Mouse (Mus musculus): ENCODE data around the gene Lrp2. TPM values are rescaled to one million over a fixed set of nuclear protein-coding genes. Genes with fewer than 3 reads are reported as not detected.

The Lrp2 gene
- total and polyA plus RNA-seq, 3 experiments = under 0.01 to 0.07 (median 0.01) TPM

GRCm38 (mm10) chr2:69448581-69448980 is 137.3 kb downstream of the Lrp2 start:
- no peak overlapping the region for H3K4me2 ChIP-seq (ENCODE audit: insufficient read depth, low read depth, poor library complexity, severe bottlenecking)
- in situ Hi-C loops (cut with MboI; ENCODE audit: low pct_ligation_motif_present, low pct_unique_long_range_greater_than_20kb, low sequenced_read_pairs) = no loop called here
- no peaks in the 10 kb centered on the region for H3K79me2 ChIP-seq (replicated peaks; ENCODE audit: control insufficient read depth, extremely low read depth, insufficient read depth, poor library complexity, severe bottlenecking)
- dilution Hi-C loops (cut with MboI; ENCODE audit: extremely low pct_ligation_motif_present, extremely low pct_unique_long_range_greater_than_20kb, low sequenced_read_pairs) = no loop called here
- TF ChIP-seq ELF1 (IDR thresholded peaks at IDR 0.05; ENCODE audit: low read depth, low read length) (no peak), IRF4 (IDR thresholded peaks at IDR 0.05; ENCODE audit: low read depth, low read length) (no peak), POLR2AphosphoS2 (IDR thresholded peaks at IDR 0.05; ENCODE audit: low read depth, low read length) (no peak), SMC3 (IDR thresholded peaks at IDR 0.05; ENCODE audit: low read depth, low read length) (no peak), MAFK (IDR thresholded peaks at IDR 0.05; ENCODE audit: insufficient replicate concordance, low read length) (no peak), USF2 (conservative IDR thresholded peaks at IDR 0.05; ENCODE audit: low read depth, low read length) (no peak), JUND (conservative IDR thresholded peaks at IDR 0.05; ENCODE audit: low read depth, low read length) (no peak), ZKSCAN1 (IDR thresholded peaks at IDR 0.05; ENCODE audit: borderline replicate concordance, low read depth, low read length) (no peak), BHLHE40 (IDR thresholded peaks at IDR 0.05; ENCODE audit: low read depth, low read length) (no peak), CHD2 (IDR thresholded peaks at IDR 0.05; ENCODE audit: low read length) (no peak), MAZ (IDR thresholded peaks at IDR 0.05; ENCODE audit: low read depth, low read length) (no peak), EP300 (IDR thresholded peaks at IDR 0.05; ENCODE audit: low read length) (no peak), TBP (conservative IDR thresholded peaks at IDR 0.05; ENCODE audit: low read depth, low read length) (no peak)
- no peaks in the 10 kb centered on the region for H3K27me3 ChIP-seq (replicated peaks)
- H3K4me1 ChIP-seq (ENCODE audit: control insufficient read depth in 1 of 2, insufficient read depth in 2 of 2) = peaks cover 0 to 2% of the 10 kb centered on the region in 2 experiments; a peak in 1 of 4 replicates
- DNase-seq (ENCODE audit: extremely low read depth) = no peak
- H3K4me3 ChIP-seq (replicated peaks in 1 of 3; ENCODE audit: low read depth in 2 of 3, low read length in 2 of 3, poor library complexity in 1 of 3) = no peak overlapping the region
- H3K36me3 ChIP-seq (replicated peaks in 1 of 2; ENCODE audit: control insufficient read depth in 1 of 2, insufficient read depth in 1 of 2, low read length in 1 of 2) = no peaks in the 10 kb centered on the region
- H3K9ac ChIP-seq (ENCODE audit: insufficient read depth, low read depth) = no peak overlapping the region
- no peaks in the 10 kb centered on the region for H3K9me3 ChIP-seq (replicated peaks; ENCODE audit: low read length)
- H3K27ac ChIP-seq (ENCODE audit: insufficient read depth, low read depth) = no peak overlapping the region

- in situ Hi-C loops (cut with MboI; ENCODE audit: low pct_ligation_motif_present, low pct_unique_long_range_greater_than_20kb, low sequenced_read_pairs) (no loop called here), dilution Hi-C loops (cut with MboI; ENCODE audit: extremely low pct_ligation_motif_present, extremely low pct_unique_long_range_greater_than_20kb, low sequenced_read_pairs) (no loop called here)
- H3K36me3 ChIP-seq (replicated peaks in 1 of 2; ENCODE audit: control insufficient read depth in 1 of 2, insufficient read depth in 1 of 2, low read length in 1 of 2) = no peaks in the 10 kb centered on the region
- H3K4me1 ChIP-seq (ENCODE audit: control insufficient read depth in 1 of 2, insufficient read depth in 2 of 2) = no peaks in the 10 kb centered on the region
- H3K9me3 ChIP-seq (replicated peaks; ENCODE audit: low read length) = no peaks in the 10 kb centered on the region
- no peak overlapping the region for H3K4me2 ChIP-seq (ENCODE audit: insufficient read depth, low read depth, poor library complexity, severe bottlenecking)
- TF ChIP-seq SIN3A (IDR thresholded peaks at IDR 0.05; ENCODE audit: low read length) (no peak), MAFK (IDR thresholded peaks at IDR 0.05; ENCODE audit: insufficient replicate concordance, low read length) (no peak), ETS1 (conservative IDR thresholded peaks at IDR 0.05; ENCODE audit: low read depth, low read length) (no peak), TBP (conservative IDR thresholded peaks at IDR 0.05; ENCODE audit: low read depth, low read length) (no peak), USF1 (IDR thresholded peaks at IDR 0.05; ENCODE audit: low read depth, low read length) (no peak), ZMIZ1 (IDR thresholded peaks at IDR 0.05; ENCODE audit: low read depth, low read length) (no peak), BHLHE40 (IDR thresholded peaks at IDR 0.05; ENCODE audit: low read depth, low read length) (no peak), ZC3H11A (IDR thresholded peaks at IDR 0.05; ENCODE audit: low read depth, low read length) (no peak), PAX5 (IDR thresholded peaks at IDR 0.05; ENCODE audit: low read length) (no peak), POLR2AphosphoS2 (IDR thresholded peaks at IDR 0.05; ENCODE audit: low read depth, low read length) (no peak), ZNF384 (IDR thresholded peaks at IDR 0.05; ENCODE audit: low read depth, low read length) (no peak), MAZ (IDR thresholded peaks at IDR 0.05; ENCODE audit: low read depth, low read length) (no peak), UBTF (IDR thresholded peaks at IDR 0.05; ENCODE audit: low read depth, low read length) (no peak), SMC3 (IDR thresholded peaks at IDR 0.05; ENCODE audit: low read depth, low read length) (no peak)
- H3K9ac ChIP-seq (ENCODE audit: insufficient read depth, low read depth) = no peak overlapping the region
- H3K27me3 ChIP-seq (replicated peaks) = no peaks in the 10 kb centered on the region
- no peak overlapping the region for H3K4me3 ChIP-seq (replicated peaks in 1 of 3; ENCODE audit: low read depth in 2 of 3, low read length in 2 of 3, poor library complexity in 1 of 3)
- DNase-seq (ENCODE audit: extremely low read depth) = no peak
- no peaks in the 10 kb centered on the region for H3K79me2 ChIP-seq (replicated peaks; ENCODE audit: control insufficient read depth, extremely low read depth, insufficient read depth, poor library complexity, severe bottlenecking)
- H3K27ac ChIP-seq (ENCODE audit: insufficient read depth, low read depth) = no peak overlapping the region
Observed at GRCm38 (mm10) chr2:69445896-69446472, 139.9 kb downstream of the Lrp2 start.
